Mouse (Mus musculus) erythroblast, adult 5-6 weeks (primary cell): Measurements from ENCODE around the gene Eif3i. TPM values are rescaled to one million over a fixed set of nuclear protein-coding genes. Genes with fewer than 3 reads are reported as not detected.
A peak's percentile ranks its signal among the peaks of the same experiment; 100 is the strongest.
"Not testable (repeated sequence)": the region's sequence is repeated elsewhere in the genome, so short reads cannot be mapped to it uniquely, and the experiment has no call there.

Source experiments
- ATAC-seq: replicated peaks from 2 replicates; pipeline ENCODE4 v1.8.0; 2016; ENCODE audit warnings: moderate number of reproducible peaks, mild to moderate bottlenecking, moderate TSS enrichment, inconsistent platforms; ENCODE audit not compliant: poor library complexity, low FRiP score, severe bottlenecking
- total RNA-seq, 2 experiments: library from RNA; stranded (forward) in 1 of 2; stranded (reverse) in 1 of 2; fragments of 150-400 nt in 1 of 2; fragments of 200-764, 138-1000 nt in 1 of 2; gene quantifications; 2 replicates each; pipeline versions ENCODE4 v1.2.3 to v1.2.4; 2015 to 2017; ENCODE audit warnings: low replicate concordance in 2 of 2

Eif3i gene
- total RNA-seq, 2 experiments from 2014 or later = 50.9 to 113 TPM

GRCm38 (mm10) chr4:129550295-129550694 lies 50.2 kb downstream of the Eif3i start:
- no peak for ATAC-seq

GRCm38 (mm10) chr4:129549306-129549705 lies 51.1 kb downstream of the Eif3i start:
- peak; percentile 72 for ATAC-seq

- not testable (repeated sequence) for ATAC-seq
Observed at GRCm38 (mm10) chr4:129547631-129548030, 52.8 kb downstream of the Eif3i start.

- ATAC-seq = no peak
Observed at GRCm38 (mm10) chr4:129544106-129544505, 56.3 kb downstream of the Eif3i start.

GRCm38 (mm10) chr4:129542592-129543141 lies 57.8 kb downstream of the Eif3i start, which contains the start of gene Hdac1:
Gene Hdac1, minus strand, starts transcription at chr4:129542713.
- peak; percentile 93 for ATAC-seq

Other genes starting within 250 kb of the Eif3i start
- 2.3 TPM in 1 of 2 replicates, not detected in the other for gene Zbtb8a, start 222.5 kb downstream of the Eif3i start, total RNA-seq (2015; ENCODE audit: low replicate concordance)
- 1.5 and 1.7 TPM in 2 replicates for gene Zbtb8a, start 222.5 kb downstream of the Eif3i start, total RNA-seq (2017; ENCODE audit: low replicate concordance)
- gene Zbtb8b, start 159.8 kb downstream of the Eif3i start, total RNA-seq (2015; ENCODE audit: low replicate concordance) = not detected in 2 replicates
- gene Zbtb8b, start 159.8 kb downstream of the Eif3i start, total RNA-seq (2017; ENCODE audit: low replicate concordance) = not detected in 2 replicates
- 720 and 842 TPM in 2 replicates for gene Bsdc1, start 139.1 kb downstream of the Eif3i start, total RNA-seq (2015; ENCODE audit: low replicate concordance)
- 1,074 and 1,469 TPM in 2 replicates for gene Bsdc1, start 139.1 kb downstream of the Eif3i start, total RNA-seq (2017; ENCODE audit: low replicate concordance)
- not detected in 2 replicates for gene Tssk3, start 109.6 kb downstream of the Eif3i start, total RNA-seq (2015; ENCODE audit: low replicate concordance)
- gene Tssk3, start 109.6 kb downstream of the Eif3i start, total RNA-seq (2017; ENCODE audit: low replicate concordance) = not detected in 2 replicates
- 3.3 TPM in 1 of 2 replicates, not detected in the other for gene Fam229a, start 109.5 kb downstream of the Eif3i start, total RNA-seq (2015; ENCODE audit: low replicate concordance)
- gene Fam229a, start 109.5 kb downstream of the Eif3i start, total RNA-seq (2017; ENCODE audit: low replicate concordance) = 0.68 and 2.1 TPM in 2 replicates
- 12.5 and 23.4 TPM in 2 replicates for gene Marcksl1, start 87.1 kb downstream of the Eif3i start, total RNA-seq (2015; ENCODE audit: low replicate concordance)
- 7.4 and 13.1 TPM in 2 replicates for gene Marcksl1, start 87.1 kb downstream of the Eif3i start, total RNA-seq (2017; ENCODE audit: low replicate concordance)
- gene Hdac1, start 57.9 kb downstream of the Eif3i start, total RNA-seq (2015; ENCODE audit: low replicate concordance) = 41.1 and 45.8 TPM in 2 replicates
- 27.0 and 42.9 TPM in 2 replicates for gene Hdac1, start 57.9 kb downstream of the Eif3i start, total RNA-seq (2017; ENCODE audit: low replicate concordance)
- 2.9 TPM in 1 of 2 replicates, not detected in the other for gene Lck, start 27.0 kb downstream of the Eif3i start, total RNA-seq (2015; ENCODE audit: low replicate concordance)
- 4.3 and 6.1 TPM in 2 replicates for gene Lck, start 27.0 kb downstream of the Eif3i start, total RNA-seq (2017; ENCODE audit: low replicate concordance)
- not detected in 2 replicates for gene Fam167b, start 22.1 kb downstream of the Eif3i start, total RNA-seq (2015; ENCODE audit: low replicate concordance)
- gene Fam167b, start 22.1 kb downstream of the Eif3i start, total RNA-seq (2017; ENCODE audit: low replicate concordance) = not detected in 2 replicates
- 37.9 and 60.8 TPM in 2 replicates for gene Tmem234, start within 50 bp of the Eif3i start, total RNA-seq (2015; ENCODE audit: low replicate concordance)
- gene Tmem234, start within 50 bp of the Eif3i start, total RNA-seq (2017; ENCODE audit: low replicate concordance) = 82.2 and 119 TPM in 2 replicates
- not detected in 2 replicates for gene Dcdc2b, start 13.6 kb upstream of the Eif3i start, total RNA-seq (2015; ENCODE audit: low replicate concordance)
- gene Dcdc2b, start 13.6 kb upstream of the Eif3i start, total RNA-seq (2017; ENCODE audit: low replicate concordance) = not detected in 2 replicates
- 1.7 and 2.7 TPM in 2 replicates for gene Iqcc, start 18.5 kb upstream of the Eif3i start, total RNA-seq (2015; ENCODE audit: low replicate concordance)
- 0.98 and 2.6 TPM in 2 replicates for gene Iqcc, start 18.5 kb upstream of the Eif3i start, total RNA-seq (2017; ENCODE audit: low replicate concordance)
- gene Ccdc28b, start 23.3 kb upstream of the Eif3i start, total RNA-seq (2015; ENCODE audit: low replicate concordance) = 2.1 and 22.4 TPM in 2 replicates
- gene Ccdc28b, start 23.3 kb upstream of the Eif3i start, total RNA-seq (2017; ENCODE audit: low replicate concordance) = 5.2 and 11.7 TPM in 2 replicates
- 6.7 and 10.0 TPM in 2 replicates for gene Txlna, start 40.4 kb upstream of the Eif3i start, total RNA-seq (2015; ENCODE audit: low replicate concordance)
- gene Txlna, start 40.4 kb upstream of the Eif3i start, total RNA-seq (2017; ENCODE audit: low replicate concordance) = 11.3 and 20.8 TPM in 2 replicates
- gene Kpna6, start 72.1 kb upstream of the Eif3i start, total RNA-seq (2015; ENCODE audit: low replicate concordance) = 7.9 and 11.9 TPM in 2 replicates
- 7.6 and 10.3 TPM in 2 replicates for gene Kpna6, start 72.1 kb upstream of the Eif3i start, total RNA-seq (2017; ENCODE audit: low replicate concordance)
- gene Tmem39b, start 96.2 kb upstream of the Eif3i start, total RNA-seq (2015; ENCODE audit: low replicate concordance) = 6.3 and 14.4 TPM in 2 replicates
- gene Tmem39b, start 96.2 kb upstream of the Eif3i start, total RNA-seq (2017; ENCODE audit: low replicate concordance) = 0.28 and 0.68 TPM in 2 replicates
- 20.9 and 26.3 TPM in 2 replicates for gene Khdrbs1, start 141.7 kb upstream of the Eif3i start, total RNA-seq (2015; ENCODE audit: low replicate concordance)
- gene Khdrbs1, start 141.7 kb upstream of the Eif3i start, total RNA-seq (2017; ENCODE audit: low replicate concordance) = 20.2 and 24.3 TPM in 2 replicates
- 92.8 and 126 TPM in 2 replicates for gene Ptp4a2, start 210.6 kb upstream of the Eif3i start, total RNA-seq (2015; ENCODE audit: low replicate concordance)
- gene Ptp4a2, start 210.6 kb upstream of the Eif3i start, total RNA-seq (2017; ENCODE audit: low replicate concordance) = 74.3 and 85.6 TPM in 2 replicates